Mouse (Mus musculus) c-Kit-positive CD71-positive TER-119-negative erythroid progenitor cells, embryonic 14.5 days (primary cell): ENCODE measurements around the gene Gucy1b1.

Experiments used
- DNase-seq: peaks from one replicate; pipeline ENCODE4 v3.0.0-alpha.2; 2013; ENCODE audit warnings: low read depth

Gucy1b1 gene

DNA sequence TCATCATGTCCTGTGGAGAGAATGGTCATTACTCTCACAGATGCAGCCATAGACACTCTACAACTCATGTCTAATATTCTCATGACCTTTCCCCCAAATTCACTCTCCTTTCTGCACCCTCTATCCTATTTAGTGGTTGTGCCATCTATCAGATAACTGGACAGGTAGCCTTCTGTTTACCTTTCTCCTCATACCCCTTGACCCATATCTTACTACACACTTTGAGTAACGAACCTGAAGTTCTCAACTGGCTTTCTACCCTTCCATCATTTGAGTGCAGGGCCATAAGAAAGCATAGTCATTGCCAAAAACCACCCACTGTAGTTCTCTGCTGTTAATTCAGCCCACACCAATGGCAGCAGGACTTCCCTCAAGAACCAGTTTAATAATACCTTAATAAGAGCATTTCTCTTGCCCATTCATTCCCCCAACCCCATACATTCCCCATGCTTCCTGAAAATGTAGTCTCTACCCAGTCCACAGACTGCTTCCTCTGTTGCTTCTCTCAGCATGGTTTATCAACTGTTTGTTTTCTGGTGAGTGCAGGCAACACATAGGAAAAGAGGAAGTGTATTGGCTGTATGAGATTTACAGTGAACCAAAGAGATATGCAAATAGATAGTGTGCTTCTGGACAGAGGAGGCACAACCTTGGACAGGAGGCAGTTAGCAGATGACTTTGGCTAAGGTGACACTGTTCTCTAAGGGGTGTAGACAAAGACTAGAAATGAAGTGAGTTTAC is 44.3 kb downstream of the Gucy1b1 start:
- DNase-seq: no peak

DNA sequence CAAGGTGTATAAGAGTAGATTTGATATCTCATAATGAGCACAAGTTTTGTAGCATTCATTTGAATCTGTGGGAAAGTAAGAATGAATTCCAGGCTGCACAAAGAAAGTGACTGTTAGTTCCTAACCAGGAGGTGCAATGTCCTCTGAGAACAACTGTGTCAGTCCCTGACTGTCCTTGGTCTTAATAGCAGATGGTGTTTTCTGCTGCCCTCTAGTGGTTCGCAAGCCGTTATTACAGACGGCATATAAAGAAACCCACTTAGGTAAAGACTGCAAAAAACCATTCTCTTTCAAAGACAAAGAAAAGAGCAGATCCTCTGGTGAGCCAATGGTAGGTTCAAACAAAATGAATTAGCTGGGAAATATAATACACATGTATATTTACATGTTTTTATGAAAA is 45.3 kb downstream of the Gucy1b1 start:
- DNase-seq: peak; percentile 10

DNA sequence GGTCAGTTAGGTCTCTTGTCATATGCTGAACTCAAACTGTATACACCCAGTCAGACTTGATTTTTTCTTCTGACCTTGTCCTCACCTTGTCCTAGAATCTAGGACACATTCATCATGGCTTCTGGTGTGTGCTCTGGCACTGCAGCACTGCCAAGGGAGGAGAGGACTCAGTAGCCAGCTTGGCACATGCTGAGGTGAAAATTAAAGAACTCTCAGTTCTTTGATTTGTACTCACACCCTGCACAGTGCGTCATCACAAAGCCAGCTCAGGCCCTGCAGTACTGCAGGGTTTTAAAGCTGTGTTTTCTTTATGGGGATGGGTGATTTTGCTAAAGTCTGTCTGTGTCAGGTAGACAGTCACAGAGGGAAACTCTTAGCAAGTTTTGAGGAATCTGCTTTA is 47.2 kb downstream of the Gucy1b1 start:
- no peak for DNase-seq

DNA sequence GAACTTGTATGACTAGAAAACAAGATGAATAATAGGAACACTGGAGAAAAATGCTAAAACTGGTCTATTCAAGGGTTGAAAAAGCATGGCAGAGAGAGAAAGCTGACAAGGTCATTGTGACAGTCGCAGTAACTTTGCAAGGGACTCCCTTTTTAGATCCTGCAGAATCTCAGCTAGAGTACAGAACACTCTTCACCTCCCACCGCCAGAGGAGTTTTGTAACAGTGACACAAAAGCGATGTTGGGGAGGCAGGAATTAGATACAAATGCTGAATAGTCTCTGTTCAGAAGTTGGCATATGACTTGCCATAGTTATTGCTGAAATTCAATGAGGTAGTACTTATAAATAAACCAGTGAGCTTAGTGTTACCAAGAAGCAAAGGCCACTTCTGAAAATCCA is 51.4 kb downstream of the Gucy1b1 start:
- no peak for DNase-seq

DNA sequence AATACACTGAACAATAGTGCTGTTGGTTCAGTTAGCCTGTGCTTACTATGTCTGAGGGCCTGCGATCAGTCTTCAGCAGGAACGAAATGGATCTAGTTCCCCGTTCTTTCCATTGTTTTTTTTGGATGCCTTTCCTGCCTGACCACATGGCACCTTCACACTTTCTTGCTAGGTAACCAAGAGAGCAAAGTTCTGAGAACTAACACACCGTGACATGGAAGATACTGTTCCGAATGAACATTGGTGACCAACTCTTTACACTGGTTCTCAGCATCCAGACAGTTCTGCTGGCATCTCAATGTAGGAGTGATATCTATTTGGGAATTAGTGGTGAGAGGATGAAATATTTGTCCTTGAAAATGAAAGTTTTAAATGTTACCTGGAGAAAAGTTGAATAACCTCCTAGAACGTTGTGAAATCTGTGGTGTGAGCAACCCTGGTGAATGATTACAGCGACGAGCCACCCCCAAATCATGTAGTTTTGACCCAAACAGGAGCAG is 52.0 kb downstream of the Gucy1b1 start:
- no peak for DNase-seq

DNA sequence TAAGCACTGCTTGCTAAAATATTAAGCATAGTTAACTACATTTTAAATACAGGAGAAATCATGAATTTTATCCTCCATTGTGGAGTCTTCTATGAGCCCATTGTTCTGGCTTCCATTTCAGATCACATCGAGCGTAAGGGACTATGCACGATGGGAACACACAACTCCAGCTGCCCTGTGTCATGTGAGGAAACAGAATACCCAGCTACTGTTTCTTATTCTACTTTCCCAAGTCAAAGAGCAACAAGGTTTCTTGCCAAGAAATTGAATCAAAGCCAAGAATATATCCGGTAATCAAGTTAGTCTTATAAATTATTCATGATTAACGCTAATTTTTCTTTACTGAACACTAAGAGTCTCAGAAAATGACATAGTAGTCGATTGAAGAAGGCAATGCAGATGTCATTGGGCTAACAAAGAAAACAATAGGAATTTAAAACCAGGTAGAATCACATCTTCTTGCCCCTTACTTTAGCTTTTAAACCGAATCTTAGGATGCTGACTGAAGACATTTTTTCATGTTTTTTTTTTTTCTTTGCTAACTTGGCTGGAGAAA is 60.3 kb downstream of the Gucy1b1 start:
- no peak for DNase-seq

DNA sequence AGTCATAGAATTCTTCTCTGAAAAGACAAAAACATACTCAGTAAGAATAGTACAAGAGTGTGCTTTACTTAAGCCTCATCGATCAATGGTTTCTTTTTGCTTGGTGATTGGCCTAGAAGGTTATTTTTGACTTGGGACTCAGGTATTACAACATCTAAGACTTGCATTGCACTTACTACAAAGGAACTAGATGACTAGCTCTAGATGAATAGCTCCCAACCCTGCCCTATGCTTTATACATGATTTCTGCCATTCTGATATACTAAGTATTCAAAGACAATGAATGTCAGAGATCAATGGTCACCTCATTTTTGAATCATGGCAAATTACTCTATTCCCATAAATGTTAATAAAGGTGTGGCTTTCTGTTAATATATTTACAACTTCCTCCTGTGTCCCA is 67.5 kb downstream of the Gucy1b1 start:
- DNase-seq: no peak

DNA sequence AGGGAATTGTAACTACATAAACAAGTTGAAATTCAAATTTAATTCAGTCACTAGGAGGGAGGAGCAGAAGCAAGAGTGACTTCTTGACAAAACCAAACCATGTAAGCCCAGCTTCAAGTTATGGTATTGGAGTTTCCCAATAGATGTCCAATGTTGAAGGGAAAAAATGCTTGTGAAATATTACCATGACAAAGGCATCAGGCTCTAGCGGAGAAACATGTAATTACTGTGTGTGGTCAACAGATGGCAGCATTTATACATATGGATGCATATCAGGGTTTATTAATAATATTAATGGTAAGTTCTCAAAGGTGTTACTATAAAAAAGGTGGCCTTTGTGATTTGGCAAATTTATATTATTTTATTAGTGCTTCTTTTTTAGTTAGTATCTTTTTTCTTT is 78.5 kb downstream of the Gucy1b1 start:
- DNase-seq: peak; percentile 2

DNA sequence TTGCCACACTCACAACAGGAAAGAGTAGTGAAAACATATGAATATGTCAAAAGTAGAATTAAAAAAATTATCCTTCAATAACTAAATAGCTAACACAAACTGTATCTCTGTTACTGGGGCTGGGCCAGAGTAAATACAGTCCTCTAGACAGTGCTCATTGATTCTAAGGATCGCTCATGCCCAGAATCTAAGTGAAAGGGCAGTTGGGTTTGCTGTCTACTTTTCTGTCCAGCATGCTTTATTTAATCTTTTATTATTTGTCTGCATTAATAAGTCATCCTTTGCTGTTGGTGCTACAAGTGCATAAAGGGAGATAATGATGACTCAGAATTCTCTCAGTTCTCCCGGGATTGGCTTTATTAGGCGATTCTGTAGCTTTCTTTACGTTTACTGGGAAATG is 79.1 kb downstream of the Gucy1b1 start:
- DNase-seq: no peak

DNA sequence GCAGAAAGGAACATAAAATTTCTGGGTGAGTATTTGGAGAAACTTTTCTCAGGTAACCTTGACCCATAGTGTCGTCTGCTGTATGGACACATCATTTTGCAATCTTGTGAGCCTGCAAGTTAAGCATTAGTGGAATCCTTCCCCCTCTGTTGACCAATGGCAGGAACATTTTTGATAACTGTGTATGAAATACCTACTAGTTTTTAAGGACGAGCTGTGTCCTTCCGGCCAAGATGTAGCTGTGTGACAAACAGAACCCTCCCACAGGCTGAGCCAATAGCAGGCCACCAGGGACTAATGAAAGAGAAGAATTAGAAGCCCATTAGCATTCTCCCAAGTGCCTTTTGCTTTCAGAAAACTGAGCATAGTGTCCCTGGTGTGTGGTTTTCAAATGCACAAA is 84.0 kb downstream of the Gucy1b1 start:
- DNase-seq: no peak

DNA sequence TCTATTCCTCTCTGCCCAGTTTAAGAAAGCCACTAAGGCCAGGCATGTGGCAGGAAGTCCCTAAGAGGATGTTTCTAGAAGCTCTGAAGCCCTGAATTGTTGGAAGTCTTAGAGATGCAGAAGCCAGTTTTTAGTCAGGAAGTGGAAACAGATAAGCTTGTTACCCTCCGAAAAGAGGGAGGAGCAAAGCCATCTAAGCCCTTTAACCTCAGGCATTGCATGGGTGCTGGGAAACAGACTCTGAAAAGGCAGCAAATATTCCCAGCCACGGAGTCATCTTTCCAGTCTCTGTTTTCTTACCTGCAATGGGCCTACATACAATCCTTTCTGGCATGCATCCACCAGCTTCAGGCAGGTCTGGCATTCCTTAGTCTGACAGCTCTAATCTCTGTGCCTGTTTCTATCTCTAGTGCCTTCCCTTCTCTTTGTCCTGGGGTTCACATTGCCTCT is 84.8 kb downstream of the Gucy1b1 start:
- no peak for DNase-seq

DNA sequence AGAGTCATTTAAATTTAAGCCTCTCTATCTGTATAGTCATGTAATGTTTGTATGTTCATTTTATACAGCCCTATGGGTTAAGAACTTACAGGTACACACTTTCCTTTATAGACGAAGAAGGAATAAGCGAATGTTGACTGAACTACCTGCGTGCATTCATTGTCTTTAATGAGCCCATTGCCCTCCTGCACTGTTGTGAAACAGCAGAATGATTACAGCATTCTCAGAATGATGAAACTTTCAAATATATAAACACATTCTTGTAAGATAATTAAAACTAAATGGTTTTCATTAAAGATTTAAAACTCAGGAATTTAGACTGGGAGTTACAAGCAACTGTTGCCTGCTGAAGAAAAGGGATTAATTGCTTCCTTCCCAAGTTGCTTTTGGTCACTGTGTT is 86.9 kb downstream of the Gucy1b1 start:
- DNase-seq: no peak

DNA sequence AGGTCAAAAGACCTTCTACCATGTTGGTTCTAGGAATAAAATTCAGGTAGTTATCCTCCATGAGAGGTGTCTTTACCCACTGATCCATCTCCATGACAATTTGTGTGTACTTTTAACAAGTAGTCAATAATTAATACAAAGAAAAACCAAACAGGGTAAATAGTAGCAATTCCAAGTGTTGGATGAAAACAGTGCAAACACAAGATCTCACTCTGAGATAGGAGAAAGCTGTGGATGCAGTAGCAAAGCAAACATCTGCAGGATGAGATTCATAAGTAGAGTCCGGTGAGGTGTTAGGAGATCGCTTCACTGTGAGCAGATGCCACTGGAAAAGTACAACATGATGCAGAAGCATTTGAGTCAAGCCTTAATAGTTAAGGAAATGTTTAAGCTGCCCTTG is 88.4 kb downstream of the Gucy1b1 start:
- no peak for DNase-seq

DNA sequence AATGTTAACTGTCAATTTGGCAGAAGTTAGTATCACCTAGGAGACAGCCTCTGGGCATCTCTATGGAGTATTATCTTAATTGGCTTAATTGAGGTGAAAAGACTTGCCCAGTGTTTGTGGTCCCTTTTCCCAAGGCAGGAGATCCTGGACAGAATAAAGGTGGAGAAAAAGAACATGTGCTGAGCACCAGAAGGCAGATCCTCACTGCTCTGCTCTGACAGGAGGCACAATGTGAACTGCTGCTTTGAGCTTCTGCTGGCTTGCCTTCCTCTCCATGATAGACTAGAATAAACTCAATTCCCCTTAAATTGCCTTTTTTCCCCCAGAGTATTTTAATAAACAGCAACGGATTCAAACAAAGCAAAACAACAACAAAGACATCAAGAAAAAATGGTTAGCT is 89.4 kb downstream of the Gucy1b1 start:
- DNase-seq: no peak

DNA sequence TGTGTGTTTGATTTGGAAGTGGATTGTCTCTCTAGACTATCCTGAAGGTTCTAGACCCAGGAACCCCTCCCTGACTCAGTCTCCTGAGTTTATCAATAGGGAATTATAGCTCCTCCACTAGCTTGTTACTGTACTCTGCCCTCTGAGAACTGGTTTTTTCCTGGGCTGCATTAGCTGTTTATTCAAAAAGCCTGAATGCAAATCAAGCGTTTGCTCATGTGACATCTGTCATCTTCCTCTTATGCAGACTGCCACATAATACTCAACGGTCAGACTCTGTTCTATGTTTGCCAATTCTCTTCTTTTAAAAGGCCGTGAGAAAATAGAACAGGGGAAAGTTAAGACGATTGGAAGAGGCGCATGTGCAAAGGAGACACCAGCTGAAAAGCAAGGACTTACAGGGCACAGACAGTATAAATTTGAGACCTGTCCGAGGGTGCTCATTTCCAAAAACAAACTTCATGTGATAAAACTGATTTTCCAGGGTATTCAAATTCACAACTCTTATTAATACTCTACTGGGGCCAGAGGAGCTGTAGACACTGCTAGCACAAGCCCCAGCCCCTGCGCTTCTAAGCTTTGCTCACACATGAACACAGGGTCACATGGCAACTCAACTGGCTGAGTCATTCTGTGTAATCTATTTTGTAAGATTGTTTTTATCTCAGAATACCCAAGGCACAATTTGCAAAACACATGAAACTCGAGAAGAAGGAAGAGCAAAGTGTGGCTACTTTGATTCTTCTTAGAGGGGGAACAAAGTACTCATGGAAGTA is 91.2 kb downstream of the Gucy1b1 start:
- DNase-seq: no peak
